Mouse (Mus musculus): ENCODE measurements around the gene Mief1.

GRCm38 (mm10) chr15:80280646-80281045 lies 46.8 kb downstream of the Mief1 start:
- peak; percentile 83; the same call in 1 of the 2 replicates for TF ChIP-seq CTCF (IDR thresholded peaks at IDR 0.05; ENCODE audit: control insufficient read depth, insufficient read depth, insufficient replicate concordance, low read depth, low read length)
- TF ChIP-seq POLR2A (IDR thresholded peaks at IDR 0.05; ENCODE audit: control insufficient read depth, low read depth, low read length): no peak
